Mouse (Mus musculus): Measurements from ENCODE around the gene Pold2. TPM values are rescaled to one million over a fixed set of nuclear protein-coding genes. Genes with fewer than 3 reads are reported as not detected.

Gene Pold2
- total RNA-seq (2021) = 10 to 100 TPM; 54.1 to 61.3 TPM
- long read RNA-seq, experiment 1, transcript Pold2-201 (11 exons, 1,646 nt) = major isoform, 51 of 114 reads
- long read RNA-seq, experiment 1, partial matches to known transcripts = 12 of 114 reads
- long read RNA-seq, experiment 1, other reads (novel, unspliced or antisense) = 51 of 114 reads
- long read RNA-seq, experiment 2, transcript Pold2-201 (11 exons, 1,646 nt) = major isoform, 47 of 122 reads
- long read RNA-seq, experiment 2, partial matches to known transcripts = 16 of 122 reads
- long read RNA-seq, experiment 2, other reads (novel, unspliced or antisense) = 59 of 122 reads

DNA sequence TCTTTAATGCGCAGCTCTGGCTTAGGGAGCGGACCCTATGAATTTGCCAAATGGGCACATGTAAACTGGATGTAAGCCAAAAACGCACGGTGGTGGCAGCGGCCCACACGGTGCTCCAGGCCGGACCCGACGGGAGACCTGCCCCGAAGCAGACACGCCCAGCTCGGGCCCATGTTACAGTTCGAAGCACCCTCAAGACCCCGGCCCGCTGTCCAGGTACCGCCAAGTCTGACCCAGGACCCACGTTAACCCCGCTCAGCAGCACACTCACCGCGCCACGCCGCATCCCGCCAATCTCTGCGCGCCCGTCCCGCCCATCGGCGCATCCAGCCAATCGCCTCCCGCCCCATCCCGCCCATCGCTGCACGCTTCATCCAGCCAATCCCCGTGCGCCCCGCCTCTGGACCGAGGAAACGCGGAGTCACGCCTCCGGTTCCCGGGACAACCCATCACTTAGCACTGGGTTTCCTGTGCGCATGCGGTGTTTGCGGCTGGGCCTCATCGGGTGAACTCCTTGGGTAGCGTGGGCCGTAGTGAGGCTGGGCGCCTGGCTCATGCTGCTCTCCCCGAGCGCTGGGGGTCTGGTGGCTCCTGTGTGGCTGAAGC, at the start of gene Pold2:
Gene Pold2, minus strand, starts transcription at position 372 of the 606 bp plus-strand sequence.
- DNase-seq (ENCODE audit: low spot score in 2 of 2) = peak; percentile 95 to 98

GRCm38 (mm10) chr11:5926696-5927220, 48.7 kb upstream of the Pold2 start:
- DNase-seq (ENCODE audit: low spot score in 2 of 2) = no peak

DNA sequence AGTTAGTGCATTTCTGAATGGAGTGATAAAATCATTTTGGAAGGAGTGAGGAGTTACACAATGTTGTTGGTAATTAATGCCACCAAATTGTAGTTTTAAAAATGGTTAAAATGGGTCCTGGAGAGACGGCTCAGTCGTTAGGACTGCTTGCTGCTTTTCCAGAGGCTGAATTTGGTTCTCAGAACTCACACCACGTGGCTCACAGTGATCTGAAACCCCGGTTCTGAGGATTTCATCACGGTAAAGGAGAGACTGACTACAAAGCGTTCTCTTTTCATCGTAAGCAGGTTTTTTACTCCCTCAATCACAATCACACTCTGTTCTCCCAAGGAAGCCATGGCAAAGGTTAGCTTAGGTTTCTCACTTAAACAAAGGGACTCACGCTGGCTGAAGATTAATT, 46.6 kb upstream of the Pold2 start:
- no peak for DNase-seq (ENCODE audit: low spot score in 2 of 2)

GRCm38 (mm10) chr11:5920323-5920960, 42.4 kb upstream of the Pold2 start:
- DNase-seq (ENCODE audit: low spot score in 2 of 2) = no peak

GRCm38 (mm10) chr11:5919606-5920005, 41.5 kb upstream of the Pold2 start:
- no peak for DNase-seq (ENCODE audit: low spot score in 2 of 2)

DNA sequence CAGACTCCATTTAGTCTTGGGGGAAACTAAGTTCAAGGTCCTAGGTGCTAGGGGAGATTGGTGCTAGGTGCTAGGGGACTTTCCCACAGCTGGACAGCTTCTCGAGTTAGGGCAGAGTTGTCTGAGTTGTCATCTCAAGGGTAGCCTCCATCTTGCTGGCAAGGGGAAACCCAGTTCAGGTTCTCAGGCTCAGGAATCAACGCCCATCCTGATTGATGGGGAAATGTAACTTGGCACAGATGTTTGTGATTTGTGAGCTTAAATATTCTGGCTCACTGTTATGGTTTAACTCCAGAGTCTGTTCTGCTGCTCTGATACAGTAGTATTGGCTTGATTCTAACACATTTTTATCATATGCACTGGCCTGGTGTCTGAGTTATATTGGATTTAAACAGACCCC, 40.0 kb upstream of the Pold2 start:
- no peak for DNase-seq (ENCODE audit: low spot score in 2 of 2)

DNA sequence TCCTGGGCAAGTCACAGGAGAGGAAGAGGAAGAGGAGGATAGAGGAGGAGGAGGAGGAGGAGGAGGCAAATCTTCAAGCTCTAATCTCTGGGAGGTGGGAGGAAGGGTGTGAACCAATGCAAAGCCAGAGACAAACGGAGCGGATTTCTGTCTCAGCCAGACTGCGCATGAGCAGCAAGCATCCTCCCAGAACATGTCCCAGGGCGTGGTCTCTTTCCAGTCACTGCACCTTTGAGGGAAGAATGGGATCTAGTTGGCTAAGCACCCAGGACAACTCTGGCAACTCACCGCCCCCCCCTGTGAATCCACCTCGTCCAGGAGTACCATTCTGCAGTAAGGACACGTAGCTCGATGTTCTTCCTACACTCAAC, 38.1 kb upstream of the Pold2 start:
- no peak for DNase-seq (ENCODE audit: low spot score in 2 of 2)

- no peak for DNase-seq (ENCODE audit: low spot score in 2 of 2)
Measured at GRCm38 (mm10) chr11:5915429-5916177, 37.5 kb upstream of the Pold2 start.

DNA sequence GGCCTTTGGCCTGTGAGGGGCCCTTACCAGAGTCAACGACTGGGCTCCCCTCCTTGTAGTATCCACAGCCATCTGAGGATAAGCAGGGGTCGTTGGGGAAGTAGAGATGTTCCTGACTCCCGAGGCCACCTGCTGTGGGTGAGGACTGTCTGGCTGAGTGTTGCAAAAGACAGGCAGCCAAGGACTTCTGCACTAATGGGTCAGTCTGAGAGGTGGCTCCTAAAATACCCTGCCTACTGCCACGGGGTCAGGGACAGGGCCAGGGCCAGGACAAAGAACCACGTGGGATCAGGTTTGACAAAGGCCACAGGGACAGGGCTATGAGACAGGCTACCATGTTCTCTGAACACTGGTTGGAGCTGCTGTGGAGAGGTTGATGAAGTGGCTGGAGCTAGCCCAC, 36.8 kb upstream of the Pold2 start:
- no peak for DNase-seq (ENCODE audit: low spot score in 2 of 2)

DNA sequence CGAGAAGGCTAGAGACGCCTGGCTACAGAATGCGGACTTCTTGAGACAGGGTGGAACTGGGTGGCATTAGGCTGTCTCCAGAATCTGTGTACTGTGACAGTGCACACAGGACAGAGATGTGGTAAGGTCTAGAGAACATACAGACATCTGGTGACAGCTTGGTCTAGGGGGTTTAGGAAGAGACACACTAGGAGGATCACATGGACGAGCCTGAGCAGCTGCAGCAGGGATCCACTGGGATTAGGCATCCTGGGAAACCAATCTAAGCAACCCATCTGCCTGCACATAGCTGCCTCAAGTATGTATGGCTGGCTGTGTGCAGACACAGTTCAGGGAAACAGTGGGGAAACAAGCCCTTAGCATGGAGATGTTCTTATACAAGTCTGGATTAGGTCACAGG, 35.8 kb upstream of the Pold2 start:
- no peak for DNase-seq (ENCODE audit: low spot score in 2 of 2)

DNA sequence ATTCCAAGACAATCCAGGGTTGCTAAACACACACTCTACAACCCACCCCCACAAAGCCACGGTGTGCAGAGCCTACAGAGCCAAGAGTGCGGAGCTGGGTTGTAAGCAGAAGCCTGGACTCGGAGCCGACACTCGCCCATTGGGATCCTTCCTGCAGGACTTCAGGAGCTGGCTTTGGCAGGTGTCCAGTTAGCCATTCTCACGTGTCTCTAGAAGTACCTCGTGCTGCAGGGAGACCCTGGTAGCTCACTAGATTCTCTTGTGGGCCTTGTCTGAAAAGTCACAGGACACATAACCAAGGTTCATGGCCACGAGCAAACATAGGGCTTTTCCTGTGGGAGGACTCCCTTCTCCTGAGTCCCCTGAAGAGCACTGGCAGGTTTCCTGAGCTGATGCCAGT, 35.2 kb upstream of the Pold2 start:
- DNase-seq (ENCODE audit: low spot score in 2 of 2) = no peak

GRCm38 (mm10) chr11:5912635-5913034, 34.5 kb upstream of the Pold2 start:
- DNase-seq (ENCODE audit: low spot score in 2 of 2) = peak in 1 of 2 experiments; percentile 61

DNA sequence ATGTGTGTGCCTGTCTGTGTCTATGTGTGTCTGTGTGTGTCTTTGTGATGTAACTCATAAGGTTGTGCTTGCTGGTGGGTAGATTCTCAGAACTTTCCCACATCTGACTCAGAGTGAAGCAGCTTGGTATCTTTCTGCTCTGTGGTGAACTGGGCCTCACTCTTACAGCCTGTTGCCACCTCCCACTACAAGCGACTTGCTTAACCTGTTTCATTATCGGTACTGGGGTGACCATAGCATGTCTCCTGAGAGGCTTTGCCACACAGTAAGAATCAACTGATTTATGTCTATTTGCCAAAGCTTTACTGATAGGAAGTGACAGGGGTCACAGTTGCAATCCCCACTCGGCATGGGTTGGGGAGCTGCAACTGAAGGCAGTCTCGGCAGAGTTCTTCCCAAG, 30.6 kb upstream of the Pold2 start:
- no peak for DNase-seq (ENCODE audit: low spot score in 2 of 2)

DNA sequence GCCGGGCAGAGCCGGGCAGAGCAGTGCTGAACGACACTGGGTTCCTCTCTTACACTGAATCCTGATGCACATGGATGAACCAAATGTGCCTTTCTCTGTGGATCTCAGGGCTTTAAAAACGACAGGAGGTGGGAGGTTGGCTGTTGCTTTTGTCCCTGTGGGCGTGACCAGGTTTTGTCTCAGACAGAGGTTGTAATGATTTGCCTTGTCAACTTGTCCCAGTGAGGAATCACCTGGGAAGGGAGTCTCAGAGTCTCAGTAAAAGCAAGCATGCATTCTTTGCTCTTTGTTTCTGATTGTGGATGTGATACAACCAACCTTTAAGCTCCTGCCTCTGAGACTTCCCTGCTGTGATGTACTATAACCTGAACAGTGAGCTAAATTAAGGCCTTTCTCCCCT, 29.0 kb upstream of the Pold2 start:
- no peak for DNase-seq (ENCODE audit: low spot score in 2 of 2)

DNA sequence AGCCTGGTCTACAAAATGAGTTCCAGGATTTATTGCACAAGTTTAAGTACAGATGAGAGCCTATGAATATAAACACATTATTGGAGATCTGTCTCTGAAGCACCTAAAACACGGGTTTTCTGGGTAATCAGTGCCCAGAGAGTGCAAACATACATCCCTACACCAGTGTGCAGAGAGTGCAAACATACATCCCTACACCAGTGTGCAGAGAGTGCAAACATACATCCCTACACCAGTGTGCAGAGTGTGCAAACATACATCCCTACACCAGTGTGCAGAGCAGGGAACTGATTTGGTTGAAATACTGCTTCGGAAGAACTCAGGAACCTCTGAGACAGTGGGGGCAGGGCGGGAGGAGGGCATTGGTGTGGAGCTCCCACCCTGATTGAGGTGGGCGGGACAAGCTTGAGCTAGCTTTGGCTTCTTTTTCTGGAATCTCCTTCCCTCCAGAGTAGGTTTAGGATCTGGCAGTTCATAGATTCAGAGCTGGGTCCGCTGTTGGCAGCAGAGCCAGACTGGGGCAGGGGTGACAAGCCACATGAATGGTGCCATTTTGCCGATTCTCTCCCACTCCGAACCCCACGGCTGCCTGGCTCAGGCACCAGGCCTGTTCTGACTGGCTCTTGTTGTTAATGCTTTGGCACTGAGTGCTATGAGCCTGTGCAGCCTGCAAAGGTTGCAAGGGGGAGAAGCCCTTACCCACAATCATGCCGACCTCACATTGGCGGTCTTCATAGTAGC, 27.9 kb upstream of the Pold2 start:
- no peak for DNase-seq (ENCODE audit: low spot score in 2 of 2)

DNA sequence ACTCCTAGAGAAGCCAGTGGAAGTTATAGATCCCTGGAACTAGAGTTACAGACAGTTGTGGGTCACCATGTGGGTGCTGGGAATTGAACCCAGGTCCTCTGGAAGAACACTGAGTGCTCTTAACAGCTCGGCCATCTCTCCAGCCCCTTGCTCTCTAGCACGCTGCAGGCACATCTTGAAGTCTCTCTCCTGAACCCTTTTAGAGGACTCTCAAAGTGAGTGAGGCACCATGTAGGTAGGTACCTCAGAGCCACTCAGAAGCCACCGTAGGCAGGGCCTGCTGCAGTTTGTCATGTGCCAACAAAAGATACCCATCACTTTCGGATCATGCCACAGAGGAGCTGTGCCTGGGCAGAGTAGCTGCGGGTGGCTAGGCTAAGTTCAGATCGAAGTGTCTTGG, 26.8 kb upstream of the Pold2 start:
- DNase-seq (ENCODE audit: low spot score in 2 of 2) = no peak

DNA sequence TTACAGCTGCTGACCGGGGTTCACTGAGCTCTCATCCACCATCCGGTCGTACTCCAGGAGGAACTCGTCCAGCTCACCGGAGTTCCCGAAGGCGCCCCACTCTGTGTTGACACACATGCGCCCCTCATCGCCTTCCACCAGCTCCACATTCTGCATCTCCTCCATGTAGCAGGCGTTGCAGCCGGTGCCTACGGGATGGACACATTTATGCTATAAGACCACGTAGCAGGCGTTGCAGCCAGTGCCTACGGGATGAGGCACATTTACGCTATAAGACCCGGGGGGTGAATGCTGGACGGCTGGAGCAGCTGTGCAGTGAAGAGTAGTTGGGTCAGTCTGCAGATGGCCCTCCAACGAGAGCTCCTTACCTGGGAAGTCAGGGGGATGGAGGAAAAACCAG, 26.3 kb upstream of the Pold2 start:
- DNase-seq (ENCODE audit: low spot score in 2 of 2) = no peak

DNA sequence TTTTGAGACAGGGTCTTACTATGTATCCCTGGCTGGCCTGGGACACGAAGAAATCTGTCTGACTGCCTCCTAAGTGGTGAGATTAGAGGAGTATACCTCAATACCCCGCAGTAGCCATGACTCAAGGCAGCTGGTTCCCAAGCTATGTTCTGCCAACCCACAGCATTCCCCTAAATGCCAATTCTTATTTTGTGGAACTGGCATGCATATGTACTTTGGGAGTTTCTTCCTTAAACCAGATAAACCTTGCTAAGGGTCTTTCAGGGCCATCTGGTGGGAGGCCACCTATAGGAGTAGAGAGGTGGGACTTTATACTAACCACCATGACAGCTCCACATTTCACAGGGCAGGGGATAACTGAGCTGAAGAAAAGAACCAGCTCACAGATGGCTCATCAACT, 25.8 kb upstream of the Pold2 start:
- no peak for DNase-seq (ENCODE audit: low spot score in 2 of 2)

DNA sequence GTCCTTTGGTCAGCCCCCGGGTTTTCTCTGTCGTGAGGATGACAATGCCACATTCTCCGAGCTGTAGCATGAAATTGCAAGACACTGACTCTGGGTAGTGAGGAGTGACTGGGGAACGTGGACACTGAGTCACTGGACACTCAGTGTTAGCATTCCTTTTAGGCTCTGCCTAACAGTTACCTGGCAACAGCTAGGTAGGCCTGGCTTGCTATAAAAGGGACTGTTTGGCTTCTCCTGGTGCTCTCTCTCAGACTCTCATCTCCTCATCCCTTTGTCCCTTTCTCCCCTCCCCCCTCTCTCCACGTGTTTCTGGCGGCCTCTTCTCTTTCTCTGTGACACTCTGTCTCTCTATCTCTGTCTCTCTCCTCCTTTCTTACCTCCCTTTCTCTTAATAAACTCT, 24.3 kb upstream of the Pold2 start:
- no peak for DNase-seq (ENCODE audit: low spot score in 2 of 2)

DNA sequence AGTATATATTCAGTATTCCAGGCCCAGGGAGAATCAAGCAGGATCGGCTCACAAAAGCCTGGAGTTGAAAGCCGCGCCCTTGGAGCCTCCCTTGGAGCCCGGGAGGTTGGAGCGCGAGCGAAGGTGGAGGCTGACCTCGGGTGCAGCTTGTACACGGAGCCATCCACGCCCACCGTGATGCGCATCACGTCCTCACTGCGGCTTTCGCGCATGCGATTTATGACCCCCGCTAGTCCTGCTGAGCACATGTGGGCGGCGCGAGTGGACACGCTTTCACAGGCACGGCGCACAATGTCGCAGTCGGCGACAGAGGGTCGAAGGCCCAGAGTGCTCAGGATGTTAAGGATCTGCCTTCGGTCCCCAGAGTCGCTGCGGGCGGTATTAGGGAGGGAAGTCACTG, 23.9 kb upstream of the Pold2 start:
- peak in 1 of 2 experiments; percentile 55 for DNase-seq (ENCODE audit: low spot score in 2 of 2)

DNA sequence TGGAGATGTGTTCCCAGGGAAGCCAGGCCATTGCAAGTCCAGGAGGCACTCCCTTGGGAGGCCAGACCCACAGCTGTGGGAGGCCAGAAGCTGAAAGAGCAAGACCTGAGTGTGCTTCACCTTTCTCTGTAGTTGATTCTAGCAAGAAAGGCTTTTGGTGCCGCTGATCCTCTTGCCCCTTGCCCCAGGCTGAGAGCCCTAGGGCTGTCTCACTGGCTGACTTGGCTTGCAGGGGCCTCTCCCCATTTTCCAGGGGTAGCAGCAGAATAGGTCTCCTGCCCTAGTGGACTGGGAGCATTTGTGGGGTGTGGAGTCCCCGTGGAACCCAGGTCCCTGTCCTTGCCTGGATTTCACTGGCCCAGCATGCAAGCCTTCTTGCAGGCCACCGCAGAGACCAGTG, 23.2 kb upstream of the Pold2 start:
- DNase-seq (ENCODE audit: low spot score in 2 of 2) = no peak

Data from gastrocnemius, postnatal 4 days (tissue).